Mouse (Mus musculus) embryo, embryonic 10 days (tissue): ENCODE measurements around the gene Arhgap35.
A peak's percentile ranks its signal among the peaks of the same experiment; 100 is the strongest.

Source experiments
- DNase-seq: peaks from one replicate; pipeline ENCODE4 v3.0.0-alpha.2; 2015; ENCODE audit warnings: low spot score

Gene Arhgap35

GRCm38 (mm10) chr7:16465568-16465967 is 149.2 kb downstream of the Arhgap35 start:
- no peak for DNase-seq

GRCm38 (mm10) chr7:16465160-16465559 is 149.6 kb downstream of the Arhgap35 start:
- DNase-seq, result peak; percentile 80

- DNase-seq, result peak; percentile 92
Observed at GRCm38 (mm10) chr7:16463214-16463613, 151.6 kb downstream of the Arhgap35 start.

- DNase-seq, result no peak
Observed at GRCm38 (mm10) chr7:16461705-16462104, 153.1 kb downstream of the Arhgap35 start.

- no peak for DNase-seq
Observed at GRCm38 (mm10) chr7:16461151-16461550, 153.6 kb downstream of the Arhgap35 start.

GRCm38 (mm10) chr7:16460566-16460965 is 154.2 kb downstream of the Arhgap35 start:
- DNase-seq, result no peak

GRCm38 (mm10) chr7:16456289-16456688 is 158.5 kb downstream of the Arhgap35 start:
- no peak for DNase-seq

- no peak for DNase-seq
Observed at GRCm38 (mm10) chr7:16455016-16455415, 159.8 kb downstream of the Arhgap35 start.

- DNase-seq, result peak; percentile 86
Observed at GRCm38 (mm10) chr7:16453118-16453711, 161.6 kb downstream of the Arhgap35 start.

GRCm38 (mm10) chr7:16452587-16453073 is 162.2 kb downstream of the Arhgap35 start, which contains the start of gene Tmem160:
Tmem160 (plus strand) TSS chr7:16452779.
- peak; percentile 95 for DNase-seq

- no peak for DNase-seq
Observed at GRCm38 (mm10) chr7:16451656-16452055, 163.1 kb downstream of the Arhgap35 start.
